Mouse (Mus musculus) CH12.LX (cell line): ENCODE measurements around the gene Prkca. TPM values are rescaled to one million over a fixed set of nuclear protein-coding genes. Genes with fewer than 3 reads are reported as not detected.

Experiments used
- DNase-seq: peaks from one replicate; pipeline ENCODE4 v3.0.0-alpha.2; 2013; ENCODE audit errors: extremely low read depth
- H3K27ac ChIP-seq: 2 replicates; pipeline ENCODE4 v1.5.1; 2012; ENCODE audit warnings: low read depth, mild to moderate bottlenecking, control low read depth, moderate library complexity; ENCODE audit not compliant: insufficient read depth
- H3K27me3 ChIP-seq: replicated peaks from 2 replicates; pipeline ENCODE3; 2012; ENCODE audit warnings: inconsistent platforms
- H3K36me3 ChIP-seq, 2 experiments: replicated peaks in 1 of 2; 2 replicates each; pipeline versions ENCODE3 to v1.6.1; 2012; ENCODE audit warnings: inconsistent platforms in 1 of 2, low read length in 1 of 2, mild to moderate bottlenecking in 1 of 2, mixed read lengths in 1 of 2, moderate library complexity in 1 of 2; ENCODE audit not compliant: control insufficient read depth in 1 of 2, insufficient read depth in 1 of 2
- H3K4me1 ChIP-seq, 2 experiments: 2 replicates each; pipeline ENCODE4 v1.6.1; 2012; ENCODE audit warnings: inconsistent platforms in 1 of 2, moderate library complexity in 1 of 2; ENCODE audit not compliant: insufficient read depth in 2 of 2, control insufficient read depth in 1 of 2
- H3K4me2 ChIP-seq: 2 replicates; pipeline ENCODE4 v1.6.1; 2012; ENCODE audit warnings: low read depth, mild to moderate bottlenecking, control low read depth; ENCODE audit not compliant: poor library complexity, insufficient read depth, severe bottlenecking
- H3K4me3 ChIP-seq, 3 experiments: fragments of 150-350 bp in 1 of 3; sonication (generic) in 1 of 3; replicated peaks in 1 of 3; 2 replicates each; pipeline versions ENCODE3 to v1.5.1; 2011 to 2012; ENCODE audit warnings: low read depth in 2 of 3, low read length in 2 of 3, mild to moderate bottlenecking in 2 of 3, moderate library complexity in 2 of 3, control low read depth in 1 of 3, improper control_type of control experiment in 1 of 3, inconsistent platforms in 1 of 3, mixed read lengths in 1 of 3; ENCODE audit not compliant: poor library complexity in 1 of 3
- H3K79me2 ChIP-seq: replicated peaks from 2 replicates; pipeline ENCODE4 v1.6.1; 2012; ENCODE audit warnings: mild to moderate bottlenecking, moderate library complexity; ENCODE audit not compliant: control insufficient read depth, poor library complexity, insufficient read depth, severe bottlenecking; ENCODE audit errors: extremely low read depth
- H3K9ac ChIP-seq: 2 replicates; pipeline ENCODE4 v1.6.1; 2012; ENCODE audit warnings: low read depth, mild to moderate bottlenecking, control low read depth, moderate library complexity; ENCODE audit not compliant: insufficient read depth
- H3K9me3 ChIP-seq: replicated peaks from 2 replicates; pipeline ENCODE3; 2012; ENCODE audit warnings: low read length, inconsistent platforms, mixed read lengths
- CHD1 ChIP-seq: IDR thresholded peaks from 2 replicates; pipeline ENCODE4 v1.6.1; 2012; ENCODE audit warnings: low read depth, low read length, improper control_type of control experiment, inconsistent platforms
- CHD2 ChIP-seq: IDR thresholded peaks from 2 replicates; pipeline ENCODE4 v1.6.1; 2011; ENCODE audit warnings: low read length, improper control_type of control experiment
- ELF1 ChIP-seq: IDR thresholded peaks from 2 replicates; pipeline ENCODE4 v1.6.1; 2014; ENCODE audit warnings: low read depth, mild to moderate bottlenecking, inconsistent platforms, low read length, improper control_type of control experiment
- EP300 ChIP-seq: IDR thresholded peaks from 2 replicates; pipeline ENCODE4 v1.6.1; 2011; ENCODE audit warnings: low read length, improper control_type of control experiment
- ETS1 ChIP-seq: conservative IDR thresholded peaks from 2 replicates; pipeline ENCODE4 v1.6.1; 2012; ENCODE audit warnings: low read depth, mild to moderate bottlenecking, inconsistent platforms, low read length, improper control_type of control experiment, moderate library complexity
- GABPA ChIP-seq: IDR thresholded peaks from 2 replicates; pipeline ENCODE4 v1.6.1; 2012; ENCODE audit warnings: low read depth, low read length, improper control_type of control experiment, inconsistent platforms; ENCODE audit not compliant: insufficient replicate concordance
- IRF4 ChIP-seq: IDR thresholded peaks from 2 replicates; pipeline ENCODE4 v1.6.1; 2014; ENCODE audit warnings: low read depth, mild to moderate bottlenecking, inconsistent platforms, low read length, improper control_type of control experiment
- JUND ChIP-seq: conservative IDR thresholded peaks from 2 replicates; pipeline ENCODE4 v1.6.1; 2011; ENCODE audit warnings: low read depth, low read length, improper control_type of control experiment
- MAX ChIP-seq: IDR thresholded peaks from 2 replicates; pipeline ENCODE4 v1.6.1; 2011; ENCODE audit warnings: low read length, improper control_type of control experiment
- MAZ ChIP-seq: IDR thresholded peaks from 2 replicates; pipeline ENCODE4 v1.6.1; 2012; ENCODE audit warnings: low read depth, mild to moderate bottlenecking, inconsistent platforms, low read length, improper control_type of control experiment, moderate library complexity
- MEF2A ChIP-seq: IDR thresholded peaks from 2 replicates; pipeline ENCODE4 v1.6.1; 2014; ENCODE audit warnings: low read depth, mild to moderate bottlenecking, inconsistent platforms, low read length, improper control_type of control experiment, borderline replicate concordance
- MXI1 ChIP-seq: IDR thresholded peaks from 2 replicates; pipeline ENCODE4 v1.6.1; 2011; ENCODE audit warnings: mild to moderate bottlenecking, low read depth, low read length, improper control_type of control experiment
- MYC ChIP-seq: IDR thresholded peaks from 2 replicates; pipeline ENCODE4 v1.6.1; 2011; ENCODE audit warnings: low read depth, mild to moderate bottlenecking, improper control_type of control experiment, low read length
- RCOR1 ChIP-seq: conservative IDR thresholded peaks from 2 replicates; pipeline ENCODE4 v1.6.1; 2012; ENCODE audit warnings: low read depth, mild to moderate bottlenecking, inconsistent platforms, low read length, improper control_type of control experiment
- TCF12 ChIP-seq: IDR thresholded peaks from 2 replicates; pipeline ENCODE4 v1.6.1; 2014; ENCODE audit warnings: low read depth, mild to moderate bottlenecking, inconsistent platforms, low read length, improper control_type of control experiment
- UBTF ChIP-seq: IDR thresholded peaks from 2 replicates; pipeline ENCODE4 v1.6.1; 2012; ENCODE audit warnings: low read depth, mild to moderate bottlenecking, inconsistent platforms, low read length, improper control_type of control experiment, moderate library complexity
- USF1 ChIP-seq: IDR thresholded peaks from 2 replicates; pipeline ENCODE4 v1.6.1; 2014; ENCODE audit warnings: low read depth, mild to moderate bottlenecking, inconsistent platforms, low read length, improper control_type of control experiment
- USF2 ChIP-seq: conservative IDR thresholded peaks from 2 replicates; pipeline ENCODE4 v1.6.1; 2011; ENCODE audit warnings: low read depth, low read length, improper control_type of control experiment
- ZKSCAN1 ChIP-seq: IDR thresholded peaks from 2 replicates; pipeline ENCODE4 v1.6.1; 2012; ENCODE audit warnings: low read depth, inconsistent platforms, low read length, improper control_type of control experiment, borderline replicate concordance
- ZMIZ1 ChIP-seq: IDR thresholded peaks from 2 replicates; pipeline ENCODE4 v1.6.1; 2012; ENCODE audit warnings: low read depth, mild to moderate bottlenecking, inconsistent platforms, low read length, improper control_type of control experiment
- ZNF384 ChIP-seq: IDR thresholded peaks from 2 replicates; pipeline ENCODE4 v1.6.1; 2012; ENCODE audit warnings: low read depth, low read length, improper control_type of control experiment, inconsistent platforms
- dilution Hi-C: fragments of 300-500 bp; cut with MboI; formaldehyde crosslinking; loops from 2 replicates; pipeline ENCODE4 v1.14.3; 2020; ENCODE audit warnings: low sequenced_read_pairs; ENCODE audit not compliant: extremely low pct_unique_long_range_greater_than_20kb, extremely low pct_ligation_motif_present
- in situ Hi-C: fragments of 300-500 bp; cut with MboI; formaldehyde crosslinking; loops from 3 replicates; pipeline ENCODE4 v1.14.3; 2019; ENCODE audit warnings: low sequenced_read_pairs, low pct_ligation_motif_present, low pct_unique_long_range_greater_than_20kb, mixed read lengths
- polyA plus RNA-seq: library from polyadenylated mRNA; unstranded; fragments of >175 nt; gene quantifications from 2 replicates; pipeline ENCODE4 v1.2.1, GENCODE M21; 2012; ENCODE audit warnings: low read depth; ENCODE audit not compliant: insufficient read length
- total RNA-seq, 2 experiments: library from RNA; depleted of rRNA; stranded (reverse); fragments of 300-350 nt in 1 of 2; fragments of >200 nt in 1 of 2; gene quantifications; 2 replicates each; pipeline ENCODE4 v1.2.3; 2012 to 2014

Prkca gene
- total and polyA plus RNA-seq, 3 experiments, result 40.0 to 107 (median 43.7) TPM

- peaks cover 22 to 93% of the 10 kb centered on the region in 2 experiments for H3K36me3 ChIP-seq
- in situ Hi-C loops (no loop called here), dilution Hi-C loops (no loop called here)
- no peaks in the 10 kb centered on the region for H3K79me2 ChIP-seq
- no peak overlapping the region for H3K9ac ChIP-seq
- no peaks in the 10 kb centered on the region for H3K9me3 ChIP-seq
- no peaks in the 10 kb centered on the region for H3K27me3 ChIP-seq
- H3K4me1 ChIP-seq, result no peaks in the 10 kb centered on the region
- H3K27ac ChIP-seq, result no peak overlapping the region
- H3K4me2 ChIP-seq, result no peak overlapping the region
- H3K4me3 ChIP-seq, result no peak overlapping the region
- no peak for DNase-seq
- no peak for TF ChIP-seq TCF12
- TF ChIP-seq ZMIZ1, result no peak
- TF ChIP-seq MYC, result no peak
- TF ChIP-seq CHD1, result no peak
- no peak for TF ChIP-seq ZKSCAN1
- no peak for TF ChIP-seq ETS1
- TF ChIP-seq GABPA, result no peak
- TF ChIP-seq MAX, result no peak
- no peak for TF ChIP-seq USF2
- no peak for TF ChIP-seq CHD2
- TF ChIP-seq RCOR1, result no peak
- TF ChIP-seq, all 38 proteins: peak for 0
Measured at GRCm38 (mm10) chr11:108035761-108036160, 308.0 kb downstream of the Prkca start.

GRCm38 (mm10) chr11:108034376-108034775 is 309.4 kb downstream of the Prkca start:
- Histone ChIP-seq H3K27ac (no peak overlapping the region), H3K4me1 (no peaks in the 10 kb centered on the region), H3K79me2 (no peaks in the 10 kb centered on the region), H3K36me3 (peaks cover 10 to 86% of the 10 kb centered on the region in 2 experiments), H3K4me3 (no peak overlapping the region), H3K9ac (no peak overlapping the region), H3K27me3 (no peaks in the 10 kb centered on the region), H3K9me3 (no peaks in the 10 kb centered on the region), H3K4me2 (no peak overlapping the region)
- DNase-seq, result no peak
- in situ Hi-C loops, result loop anchor here (5.0 kb wide), 2 partner anchors 343 to 383 kb away; no protein-coding TSS in a partner anchor
- TF ChIP-seq JUND (no peak), ZNF384 (no peak), CHD2 (no peak), EP300 (no peak), IRF4 (no peak), UBTF (no peak), CHD1 (no peak), MEF2A (no peak), MAZ (no peak), ELF1 (no peak), USF1 (no peak), MXI1 (no peak)
- dilution Hi-C loops, result no loop called here
